Mouse (Mus musculus) neural tube, embryonic 12.5 days (tissue): ENCODE measurements around the gene Higd1a. TPM values are rescaled to one million over a fixed set of nuclear protein-coding genes. Genes with fewer than 3 reads are reported as not detected.

Source experiments
- ATAC-seq: fragments of 200-750 bp; cut with Nextera tagmentation; 2 replicates; pipeline ENCODE4 v1.8.0; 2017; ENCODE audit warnings: low read depth, mild to moderate bottlenecking, moderate TSS enrichment, moderate library complexity; ENCODE audit not compliant: low FRiP score
- H3K27ac ChIP-seq: fragments of 300-500 bp; sonication (generic); 2 replicates; pipeline ENCODE4 v1.5.1; 2016
- H3K27me3 ChIP-seq: fragments of 300-500 bp; sonication (generic); replicated peaks from 2 replicates; pipeline ENCODE4 v1.6.1; 2016; ENCODE audit warnings: mild to moderate bottlenecking
- H3K36me3 ChIP-seq: fragments of 300-500 bp; sonication (generic); 2 replicates; pipeline ENCODE4 v1.6.1; 2016; ENCODE audit warnings: mild to moderate bottlenecking
- H3K4me1 ChIP-seq: fragments of 300-500 bp; sonication (generic); 2 replicates; pipeline ENCODE4 v1.6.1; 2016
- H3K4me2 ChIP-seq: fragments of 300-500 bp; sonication (generic); replicated peaks from 2 replicates; pipeline ENCODE4 v1.6.1; 2016; ENCODE audit warnings: mild to moderate bottlenecking
- H3K4me3 ChIP-seq: fragments of 300-500 bp; sonication (generic); 2 replicates; pipeline ENCODE4 v1.5.1; 2016
- H3K9ac ChIP-seq: fragments of 300-500 bp; sonication (generic); 2 replicates; pipeline ENCODE4 v1.6.1; 2016; ENCODE audit warnings: mild to moderate bottlenecking
- H3K9me3 ChIP-seq: fragments of 300-500 bp; sonication (generic); 2 replicates; pipeline ENCODE4 v1.6.1; 2016; ENCODE audit warnings: mild to moderate bottlenecking
- WGBS: fragments of 180-500 bp; shearing (Covaris S2); methylation state at CpG from one replicate; pipeline ENCODE4 v1.1.7; 2016; 5-methylcytosine and 5-hydroxymethylcytosine counted together
- polyA plus RNA-seq: library from polyadenylated mRNA; unstranded; fragments of >200 nt; fragmentation: Nextera tagmentation; extraction: Ambion mirVana; gene quantifications from 2 replicates; pipeline ENCODE4 v1.2.1, GENCODE M21; 2016

Higd1a gene
- polyA plus RNA-seq, 1 experiment from 2014 or later = 134 TPM

GRCm38 (mm10) chr9:121808511-121808910 lies 49.7 kb downstream of the Higd1a start:
- no peak overlapping the region for H3K4me2 ChIP-seq
- H3K36me3 ChIP-seq = no peaks in the 10 kb centered on the region
- H3K27ac ChIP-seq = no peak overlapping the region
- peaks cover 45% of the 10 kb centered on the region for H3K4me1 ChIP-seq
- WGBS = 39% methylated on average over 3 of the region's 3 CpGs
- no peak overlapping the region for H3K4me3 ChIP-seq
- no peak for ATAC-seq
- H3K27me3 ChIP-seq = no peaks in the 10 kb centered on the region; the same call in 1 of the 2 replicates
- H3K9ac ChIP-seq = no peak overlapping the region
- no peaks in the 10 kb centered on the region for H3K9me3 ChIP-seq

- no peak overlapping the region for H3K27ac ChIP-seq
- 56% methylated on average over 7 of the region's 7 CpGs for WGBS
These were observed 50.2 kb downstream of the Higd1a start for GRCm38 (mm10) chr9:121807947-121808346.

GRCm38 (mm10) chr9:121807546-121807945 lies 50.6 kb downstream of the Higd1a start:
- Histone ChIP-seq H3K27me3 (no peaks in the 10 kb centered on the region), H3K27ac (no peak overlapping the region), H3K36me3 (no peaks in the 10 kb centered on the region), H3K9ac (no peak overlapping the region), H3K4me1 (peaks cover 51% of the 10 kb centered on the region), H3K4me2 (no peak overlapping the region), H3K9me3 (no peaks in the 10 kb centered on the region), H3K4me3 (no peak overlapping the region)
- 76% methylated on average over 1 of the region's 1 CpGs for WGBS
- no peak for ATAC-seq

More at GRCm38 (mm10) chr9:121807947-121808346, 50.2 kb downstream of the Higd1a start:
- no peaks in the 10 kb centered on the region for H3K36me3 ChIP-seq
- no peak overlapping the region for H3K4me2 ChIP-seq
- H3K4me1 ChIP-seq = peaks cover 47% of the 10 kb centered on the region
- no peak overlapping the region for H3K9ac ChIP-seq
- H3K27me3 ChIP-seq = no peaks in the 10 kb centered on the region
- no peaks in the 10 kb centered on the region for H3K9me3 ChIP-seq
- H3K4me3 ChIP-seq = no peak overlapping the region
- ATAC-seq = no peak

DNA sequence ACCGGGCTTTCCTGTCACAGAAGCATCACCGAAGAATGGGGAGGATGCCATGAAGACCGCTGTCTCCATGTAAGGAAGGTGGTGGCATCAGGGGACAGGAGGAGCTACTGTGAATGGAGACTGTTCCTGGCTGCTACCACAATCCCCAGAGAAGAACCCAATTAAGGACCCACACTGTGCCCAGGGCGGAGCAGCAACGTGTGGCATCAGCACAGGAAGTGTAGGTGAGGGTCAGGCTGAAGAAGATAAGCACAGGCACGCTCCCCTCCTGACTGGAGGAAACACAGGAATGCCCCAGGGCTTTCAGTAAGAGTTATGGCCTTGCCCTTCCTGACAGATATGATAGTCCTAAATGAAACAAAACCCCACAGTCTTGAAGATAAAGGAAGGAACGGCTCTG lies 55.4 kb downstream of the Higd1a start:
- Histone ChIP-seq H3K36me3 (no peaks in the 10 kb centered on the region), H3K4me2 (no peak overlapping the region), H3K4me1 (peaks cover 16% of the 10 kb centered on the region), H3K27me3 (0 out of 2 replicates have a peak, but pooled peaks cover under 1% of the 10 kb centered on the region), H3K27ac (no peak overlapping the region), H3K4me3 (no peak overlapping the region), H3K9ac (no peak overlapping the region), H3K9me3 (no peaks in the 10 kb centered on the region)
- no peak for ATAC-seq
- 69% methylated on average over 7 of the region's 7 CpGs for WGBS

DNA sequence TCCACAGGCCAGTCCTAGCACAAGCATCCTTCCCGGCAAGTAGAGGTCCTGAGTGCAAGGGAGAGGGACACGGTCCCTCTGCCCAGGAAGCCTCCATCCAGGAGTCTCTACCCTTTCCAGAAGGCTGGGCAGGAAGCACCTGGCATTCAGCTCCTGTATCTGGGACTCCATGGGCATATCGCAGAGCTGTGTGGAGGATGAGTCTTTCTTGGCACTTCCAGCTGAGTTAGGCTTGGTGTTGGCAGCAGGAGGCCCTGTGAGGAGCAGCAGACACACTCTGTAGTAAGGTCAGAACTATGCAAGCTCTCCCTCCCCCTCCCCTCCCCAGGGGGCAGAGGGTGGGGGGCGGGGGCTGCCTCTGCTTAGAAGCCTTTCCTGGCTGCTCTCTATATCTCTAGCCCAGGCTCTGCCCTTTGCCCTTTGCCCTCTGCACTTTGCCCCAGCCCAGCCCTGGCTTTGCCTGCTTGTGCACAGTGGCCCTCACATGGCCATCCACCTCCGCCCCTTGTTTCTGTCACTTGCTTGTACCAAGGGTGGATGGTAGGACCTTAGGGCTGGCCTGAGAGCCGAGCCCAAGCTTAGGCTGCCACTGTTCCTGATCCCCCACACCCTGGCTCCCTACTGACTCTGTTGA lies 59.2 kb downstream of the Higd1a start:
- WGBS = 53% methylated on average over 6 of the region's 6 CpGs

More for the DNA sequence above, 59.2 kb downstream of the Higd1a start:
- H3K4me2 ChIP-seq = no peak overlapping the region
- no peak overlapping the region for H3K27ac ChIP-seq
- H3K27me3 ChIP-seq = 0 out of 2 replicates have a peak, but pooled peaks cover 5% of the 10 kb centered on the region
- no peak overlapping the region for H3K9ac ChIP-seq
- peaks cover 10% of the 10 kb centered on the region; the same call in 1 of the 2 replicates for H3K4me1 ChIP-seq
- H3K4me3 ChIP-seq = no peak overlapping the region
- H3K9me3 ChIP-seq = no peaks in the 10 kb centered on the region
- no peaks in the 10 kb centered on the region for H3K36me3 ChIP-seq
- ATAC-seq = no peak

Other genes starting within 250 kb of the Higd1a start
- gene Lyzl4, start 216.3 kb downstream of the Higd1a start, polyA plus RNA-seq = not detected in 2 replicates
- 0.16 and 0.31 TPM in 2 replicates for gene Vipr1, start 215.6 kb downstream of the Higd1a start, polyA plus RNA-seq
- gene Sec22c, start 152.9 kb downstream of the Higd1a start, polyA plus RNA-seq = 21.5 and 23.5 TPM in 2 replicates
- gene Ss18l2, start 148.0 kb downstream of the Higd1a start, polyA plus RNA-seq = 131 and 134 TPM in 2 replicates
- 57.6 and 64.5 TPM in 2 replicates for gene Nktr, start 139.2 kb downstream of the Higd1a start, polyA plus RNA-seq
- 13.1 and 19.2 TPM in 2 replicates for gene Zfp651, start 99.0 kb downstream of the Higd1a start, polyA plus RNA-seq
- 2.1 and 2.8 TPM in 2 replicates for gene Klhl40, start 80.8 kb downstream of the Higd1a start, polyA plus RNA-seq
- gene Hhatl, start 65.9 kb downstream of the Higd1a start, polyA plus RNA-seq = not detected in 2 replicates
- 4.0 and 4.8 TPM in 2 replicates for gene Ccdc13, start 18.9 kb downstream of the Higd1a start, polyA plus RNA-seq
- gene Ackr2, start 40.0 kb upstream of the Higd1a start, polyA plus RNA-seq = 0.48 and 0.95 TPM in 2 replicates
- gene Cyp8b1, start 57.9 kb upstream of the Higd1a start, polyA plus RNA-seq = not detected in 2 replicates
- 1.1 and 1.4 TPM in 2 replicates for gene Fam198a, start 92.6 kb upstream of the Higd1a start, polyA plus RNA-seq
- gene Pomgnt2, start 138.7 kb upstream of the Higd1a start, polyA plus RNA-seq = 16.2 and 17.0 TPM in 2 replicates